Mouse (Mus musculus) frontal cortex, adult 2 months (tissue): ENCODE measurements around the gene Slc6a3. TPM values are rescaled to one million over a fixed set of nuclear protein-coding genes. Genes with fewer than 3 reads are reported as not detected.

ENCODE experiments used
- DNase-seq, 2 experiments: peaks; one replicate each; pipeline ENCODE4 v3.0.0; 2022; ENCODE audit warnings: low spot score in 1 of 2; ENCODE audit errors: extremely low spot score in 1 of 2
- polyA plus RNA-seq: library from polyadenylated mRNA; depleted of rRNA; stranded (reverse); fragments of >200 nt; gene quantifications from 2 replicates; pipeline ENCODE4 v1.2.3, GENCODE M21; 2012; rRNA removed

The Slc6a3 gene
- polyA plus RNA-seq, 1 experiment: 4.0 TPM

GRCm38 (mm10) chr13:73577277-73577676 is 40.7 kb downstream of the Slc6a3 start:
- no peak for DNase-seq

GRCm38 (mm10) chr13:73591488-73591887 is 54.9 kb downstream of the Slc6a3 start:
- DNase-seq: no peak

- DNase-seq: no peak
Measured at GRCm38 (mm10) chr13:73592546-73592945, 56.0 kb downstream of the Slc6a3 start.

GRCm38 (mm10) chr13:73596276-73596675 is 59.7 kb downstream of the Slc6a3 start:
- DNase-seq: no peak

- DNase-seq: no peak
Measured at GRCm38 (mm10) chr13:73600217-73600616, 63.7 kb downstream of the Slc6a3 start.

GRCm38 (mm10) chr13:73603046-73603445 is 66.5 kb downstream of the Slc6a3 start:
- no peak for DNase-seq

GRCm38 (mm10) chr13:73603522-73604155 is 67.1 kb downstream of the Slc6a3 start, which contains the start of gene Clptm1l:
Gene Clptm1l, plus strand, starts transcription at chr13:73604006.
- peak; percentile 93 to 99 for DNase-seq

- no peak for DNase-seq
Measured at GRCm38 (mm10) chr13:73604156-73604957, 67.8 kb downstream of the Slc6a3 start.

GRCm38 (mm10) chr13:73618406-73618805 is 81.9 kb downstream of the Slc6a3 start:
- no peak for DNase-seq

- DNase-seq: peak in 1 of 2 experiments; percentile 22
Measured at GRCm38 (mm10) chr13:73620637-73621036, 84.1 kb downstream of the Slc6a3 start.

GRCm38 (mm10) chr13:73626410-73626744 is 89.8 kb downstream of the Slc6a3 start:
- DNase-seq: no peak

GRCm38 (mm10) chr13:73626745-73627549 is 90.4 kb downstream of the Slc6a3 start, which contains the start of gene Tert:
Gene Tert, plus strand, starts transcription at chr13:73626911.
- DNase-seq: peak in 1 of 2 experiments; percentile 53

Other genes starting within 250 kb of the Slc6a3 start
- gene Mrpl36, start 208.2 kb upstream of the Slc6a3 start, polyA plus RNA-seq: 65.7 and 73.3 TPM in 2 replicates
- gene Ndufs6, start 208.2 kb upstream of the Slc6a3 start, polyA plus RNA-seq: 288 and 323 TPM in 2 replicates
- 33.4 and 44.2 TPM in 2 replicates for gene Lpcat1, start 69.5 kb upstream of the Slc6a3 start, polyA plus RNA-seq
- 128 and 135 TPM in 2 replicates for gene Clptm1l, start 67.3 kb downstream of the Slc6a3 start, polyA plus RNA-seq
- gene Tert, start 90.2 kb downstream of the Slc6a3 start, polyA plus RNA-seq: 1.3 and 3.4 TPM in 2 replicates
- gene Slc6a18, start 141.3 kb downstream of the Slc6a3 start, polyA plus RNA-seq: 0.04 TPM in 1 of 2 replicates, not detected in the other
- gene Slc6a19, start 168.1 kb downstream of the Slc6a3 start, polyA plus RNA-seq: 0.18 and 0.32 TPM in 2 replicates
- gene Slc12a7, start 196.3 kb downstream of the Slc6a3 start, polyA plus RNA-seq: 6.4 and 6.7 TPM in 2 replicates